ENCODE assay signal across 14 mouse cellular contexts in the genomic region with DNA sequence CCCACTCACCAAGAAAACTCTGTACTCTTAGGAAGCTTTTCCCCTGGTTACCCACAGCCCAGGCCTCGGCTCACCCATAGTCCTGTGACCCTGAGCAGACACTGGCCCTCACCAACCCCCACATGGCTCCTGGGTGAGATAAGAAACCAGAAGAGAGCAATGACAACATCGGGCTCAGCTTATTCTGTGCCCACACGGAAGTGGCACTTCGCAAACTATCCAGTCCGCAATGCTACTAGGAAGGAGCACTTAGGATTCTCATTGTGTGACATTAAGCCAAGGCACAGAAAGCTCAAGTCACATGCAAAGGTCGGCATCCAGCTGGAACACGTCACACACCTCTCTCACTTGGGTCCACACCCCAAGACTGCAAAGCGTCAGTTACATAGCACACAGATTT. TPM values are rescaled to one million over a fixed set of nuclear protein-coding genes. Genes with fewer than 3 reads are reported as not detected.
DNase-seq lines count a peak whose midpoint lies in the region; ATAC-seq lines count a peak whose summit lies in the region.
"Had no signal": no experiment of that assay in that cellular context is flagged by ENCODE, and none has a peak within 500 bp of the region (broad histone marks: within the 10 kb centered on the region; RNA-seq: fewer than 3 reads in every experiment).

No protein-coding gene starts in this region.

- H3K27me3 ChIP-seq in heart, embryonic 12.5 days (replicated peaks), result no peaks in the 10 kb centered on the region
- H3K27me3 ChIP-seq: embryonic facial prominence, embryonic 12.5 days had no signal

- no peak overlapping the region for H3K4me3 ChIP-seq in heart, embryonic 12.5 days
- H3K4me3 ChIP-seq: embryonic facial prominence, embryonic 12.5 days had no signal

- 0 out of 2 replicates have a peak overlapping the region, but pooled peaks have one; percentile 32 for H3K9ac ChIP-seq in heart, embryonic 12.5 days
- H3K9ac ChIP-seq: embryonic facial prominence, embryonic 12.5 days had no signal

- peaks cover 79% of the 10 kb centered on the region for H3K4me1 ChIP-seq in heart, embryonic 12.5 days (replicated peaks)

- DNase-seq in heart, adult 8-10 months (ENCODE audit: low spot score), result no peak
- peak; percentile 29 for DNase-seq in adipocyte (ENCODE audit: low spot score)
- no peak for DNase-seq in left cerebral cortex, adult 9 months (ENCODE audit: low spot score in 2 of 2)
- no peak for DNase-seq in urinary bladder, adult 2 months (ENCODE audit: low spot score)
- DNase-seq: kidney, adult 9 months; midbrain, embryonic 14.5 days; right cerebral cortex, postnatal 4 days; thymus, postnatal 25 days had no signal

- H3K4me2 ChIP-seq in heart, embryonic 12.5 days, result peak overlapping the region; percentile 6; the same call in 1 of the 2 replicates
- H3K4me2 ChIP-seq: embryonic facial prominence, embryonic 12.5 days had no signal

- H3K27ac ChIP-seq in heart, embryonic 12.5 days (ENCODE audit: poor library complexity, severe bottlenecking), result peak overlapping the region; percentile 68
- H3K27ac ChIP-seq: embryonic facial prominence, embryonic 12.5 days had no signal

- WGBS in heart, embryonic 12.5 days, result 22% methylated on average over 8 of the region's 8 CpGs

- no peaks in the 10 kb centered on the region for H3K9me3 ChIP-seq in heart, embryonic 12.5 days (replicated peaks)
- H3K9me3 ChIP-seq: embryonic facial prominence, embryonic 12.5 days had no signal

- H3K36me3 ChIP-seq in heart, embryonic 12.5 days, result no peaks in the 10 kb centered on the region
- H3K36me3 ChIP-seq: embryonic facial prominence, embryonic 12.5 days had no signal

- ATAC-seq in heart, embryonic 12.5 days (ENCODE audit: insufficient number of reproducible peaks, low FRiP score), result no peak
- peak; percentile 52 for ATAC-seq in common myeloid progenitor, adult 5-6 weeks (replicated peaks; ENCODE audit: low read depth, poor library complexity, severe bottlenecking)
- peak; percentile 73 for ATAC-seq in megakaryocyte, adult 5-6 weeks (ENCODE audit: poor library complexity, severe bottlenecking)
- no peak for ATAC-seq in inflammation-experienced regulatory T-cells, adult 6 months

RNA-seq across cellular contexts. Expression of gene Rasa3, which starts 11.5 kb away (rescaled TPM):
- polyA plus RNA-seq in heart, embryonic 12.5 days (2016; fragmentation: Nextera tagmentation; extraction: Ambion mirVana), result 35.1 and 41.5 TPM in 2 replicates
- total RNA-seq in heart, adult 8-10 months (2022), result 10 to 100 TPM; 13.2 to 16.2 (median 13.9) TPM
- 55.0 and 96.1 TPM in 2 replicates for total RNA-seq in common myeloid progenitor, adult 5-6 weeks (2017)
- 72.8 and 75.0 TPM in 2 replicates for total RNA-seq in megakaryocyte, adult 5-6 weeks (2015)
- total RNA-seq in megakaryocyte, adult 5-6 weeks (2017), result 159 and 164 TPM in 2 replicates
- polyA plus RNA-seq in urinary bladder, adult 2 months (2012; rRNA removed), result 49.5 and 51.4 TPM in 2 replicates
- 100 to 1,000 TPM in 1 of 3 experiments, 10 to 100 TPM in 2; 96.4 to 121 (median 96.5) TPM for polyA plus RNA-seq in inflammation-experienced regulatory T-cells, adult 6 months (2017; shearing (Covaris generic))

RNA-seq across cellular contexts. Expression of gene Cfap97d2, which starts 39.7 kb away (rescaled TPM):
- 0.26 TPM in 1 of 2 replicates, not detected in the other for polyA plus RNA-seq in heart, embryonic 12.5 days (2016; fragmentation: Nextera tagmentation; extraction: Ambion mirVana)
- total RNA-seq in heart, adult 8-10 months (2022), result not detected
- total RNA-seq in common myeloid progenitor, adult 5-6 weeks (2017), result not detected in 2 replicates
- not detected in 2 replicates for total RNA-seq in megakaryocyte, adult 5-6 weeks (2015)
- total RNA-seq in megakaryocyte, adult 5-6 weeks (2017), result not detected in 2 replicates
- polyA plus RNA-seq in urinary bladder, adult 2 months (2012; rRNA removed), result 0.11 and 0.27 TPM in 2 replicates
- polyA plus RNA-seq in inflammation-experienced regulatory T-cells, adult 6 months (2017; shearing (Covaris generic)), result not detected
- polyA plus RNA-seq: liver, embryonic 16.5 days had no signal

Comparison
In these comparisons a context has a peak if more than half of its experiments do, and no peak if none do; other contexts are left out.
1. ATAC-seq: peak in common myeloid progenitor, adult 5-6 weeks (single experiment) and megakaryocyte, adult 5-6 weeks (single experiment); none in heart, embryonic 12.5 days (single experiment) and inflammation-experienced regulatory T-cells, adult 6 months (single experiment).